Mouse (Mus musculus): ENCODE results near the gene Nrn1l. TPM values are rescaled to one million over a fixed set of nuclear protein-coding genes. Genes with fewer than 3 reads are reported as not detected.

The Nrn1l gene
- polyA plus RNA-seq, 2 experiments: 0.45 to 2.2 TPM

- WGBS: 22% methylated on average over 15 of the region's 15 CpGs
Measured at GRCm38 (mm10) chr8:105856168-105856835, 37.1 kb upstream of the Nrn1l start.

DNA sequence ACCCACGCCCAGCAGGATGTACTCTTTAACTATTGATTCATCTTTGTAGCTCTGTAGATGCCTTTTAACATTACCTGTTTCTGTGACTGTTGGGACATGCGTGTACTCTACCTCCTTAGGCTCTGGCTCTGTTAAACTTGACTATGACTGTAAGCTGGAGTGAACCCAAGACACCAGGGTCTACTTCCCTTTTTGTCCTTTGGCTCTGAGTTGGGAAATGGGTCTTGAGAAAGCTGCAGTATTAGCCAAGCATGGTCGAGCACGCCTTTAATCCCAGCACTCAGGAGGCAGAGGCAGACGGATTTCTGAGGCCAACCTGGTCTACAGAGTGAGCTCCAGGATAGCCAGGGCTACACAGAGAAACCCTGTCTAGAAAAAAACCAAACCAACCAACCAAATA is 34.9 kb upstream of the Nrn1l start:
- Histone ChIP-seq H3K9ac (ENCODE audit: low read depth, low read length, severe bottlenecking) (no peak overlapping the region), H3K4me1 (ENCODE audit: control insufficient read depth, insufficient read depth, low read length) (peaks cover 38% of the 10 kb centered on the region), H3K27ac (replicated peaks; ENCODE audit: low read depth, low read length) (no peak overlapping the region), H3K36me3 (ENCODE audit: control insufficient read depth, insufficient read depth, low read length) (0 out of 2 replicates have a peak, but pooled peaks cover 8% of the 10 kb centered on the region), H3K27me3 (ENCODE audit: control insufficient read depth, insufficient read depth, low read length) (no peaks in the 10 kb centered on the region), H3K9me3 (ENCODE audit: control insufficient read depth, low read length) (no peaks in the 10 kb centered on the region), H3K4me3 (replicated peaks; ENCODE audit: low read length) (no peak overlapping the region), H3K4me2 (replicated peaks; ENCODE audit: low read depth, low read length, severe bottlenecking) (no peak overlapping the region)
- WGBS: 84% methylated on average over 5 of the region's 5 CpGs
- no peak for TF ChIP-seq POLR2A (IDR thresholded peaks at IDR 0.05; ENCODE audit: borderline replicate concordance, extremely low read depth, insufficient read depth, insufficient read length)
- ATAC-seq (ENCODE audit: low FRiP score, low read depth) (no peak), DNase-seq (ENCODE audit: low spot score) (no peak)

More at GRCm38 (mm10) chr8:105856168-105856835, 37.1 kb upstream of the Nrn1l start:
- peak overlapping the region; percentile 96 for H3K4me2 ChIP-seq (replicated peaks; ENCODE audit: low read depth, low read length, severe bottlenecking)
- H3K27ac ChIP-seq (replicated peaks; ENCODE audit: low read depth, low read length): peak overlapping the region; percentile 85; the same call in 1 of the 2 replicates
- H3K9me3 ChIP-seq (ENCODE audit: control insufficient read depth, low read length): no peaks in the 10 kb centered on the region
- H3K4me1 ChIP-seq (ENCODE audit: control insufficient read depth, insufficient read depth, low read length): peaks cover 29% of the 10 kb centered on the region
- H3K27me3 ChIP-seq (ENCODE audit: control insufficient read depth, insufficient read depth, low read length): no peaks in the 10 kb centered on the region
- H3K36me3 ChIP-seq (ENCODE audit: control insufficient read depth, insufficient read depth, low read length): 0 out of 2 replicates have a peak, but pooled peaks cover 5% of the 10 kb centered on the region
- no peak for DNase-seq (ENCODE audit: low spot score)
- no peak for TF ChIP-seq POLR2A (IDR thresholded peaks at IDR 0.05; ENCODE audit: borderline replicate concordance, extremely low read depth, insufficient read depth, insufficient read length)
- peak overlapping the region; percentile 78 for H3K9ac ChIP-seq (ENCODE audit: low read depth, low read length, severe bottlenecking)
- peak overlapping the region; percentile 79 for H3K4me3 ChIP-seq (replicated peaks; ENCODE audit: low read length)
- ATAC-seq (ENCODE audit: low FRiP score, low read depth): no peak

DNA sequence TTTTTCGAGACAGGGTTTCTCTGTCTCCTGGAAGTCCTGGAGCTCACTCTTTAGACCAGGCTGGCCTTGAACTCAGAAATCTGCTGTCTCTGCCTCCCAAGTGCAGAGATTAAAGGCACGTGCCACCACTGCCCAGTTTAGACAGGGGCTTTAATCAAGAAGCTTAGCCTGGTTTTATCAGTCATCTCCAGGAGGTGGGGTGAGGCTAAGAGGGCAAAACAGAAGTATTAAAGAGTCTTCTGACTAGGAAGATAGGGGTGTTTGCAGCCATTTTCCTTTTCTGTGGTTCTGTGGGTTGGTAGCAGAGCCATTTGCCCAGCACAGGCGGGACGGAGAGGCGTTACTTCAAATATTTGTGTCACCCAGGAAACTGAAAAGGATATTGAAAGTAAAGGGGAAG is 34.1 kb upstream of the Nrn1l start:
- Histone ChIP-seq H3K4me1 (ENCODE audit: control insufficient read depth, insufficient read depth, low read length) (peaks cover 38% of the 10 kb centered on the region), H3K27ac (replicated peaks; ENCODE audit: low read depth, low read length) (peak overlapping the region; percentile 84; the same call in 1 of the 2 replicates), H3K36me3 (ENCODE audit: control insufficient read depth, insufficient read depth, low read length) (peaks cover 12% of the 10 kb centered on the region; the same call in 1 of the 2 replicates), H3K27me3 (ENCODE audit: control insufficient read depth, insufficient read depth, low read length) (no peaks in the 10 kb centered on the region), H3K4me3 (replicated peaks; ENCODE audit: low read length) (no peak overlapping the region), H3K4me2 (replicated peaks; ENCODE audit: low read depth, low read length, severe bottlenecking) (peak overlapping the region; percentile 53), H3K9me3 (ENCODE audit: control insufficient read depth, low read length) (no peaks in the 10 kb centered on the region), H3K9ac (ENCODE audit: low read depth, low read length, severe bottlenecking) (no peak overlapping the region)
- no peak for DNase-seq (ENCODE audit: low spot score)
- WGBS: 78% methylated on average over 5 of the region's 5 CpGs
- ATAC-seq (ENCODE audit: low FRiP score, low read depth): no peak
- no peak for TF ChIP-seq POLR2A (IDR thresholded peaks at IDR 0.05; ENCODE audit: borderline replicate concordance, extremely low read depth, insufficient read depth, insufficient read length)

- H3K9ac ChIP-seq (ENCODE audit: low read depth, low read length, severe bottlenecking): peak within 1 kb of the TSS; percentile 90
- peak within 1 kb of the TSS; percentile 75 for H3K4me2 ChIP-seq (replicated peaks; ENCODE audit: low read depth, low read length, severe bottlenecking)
- peak; percentile 73; the same call in 1 of the 2 replicates for TF ChIP-seq POLR2A (IDR thresholded peaks at IDR 0.05; ENCODE audit: borderline replicate concordance, extremely low read depth, insufficient read depth, insufficient read length)
- H3K4me1 ChIP-seq (ENCODE audit: control insufficient read depth, insufficient read depth, low read length): peaks cover 38% of the 10 kb centered on the region
- peak within 1 kb of the TSS; percentile 91 for H3K4me3 ChIP-seq (replicated peaks; ENCODE audit: low read length)
- H3K27me3 ChIP-seq (ENCODE audit: control insufficient read depth, insufficient read depth, low read length): no peaks in the 10 kb centered on the region
- H3K36me3 ChIP-seq (ENCODE audit: control insufficient read depth, insufficient read depth, low read length): peaks cover 15% of the 10 kb centered on the region; the same call in 1 of the 2 replicates
- under 1% methylated on average over 54 of the region's 59 CpGs for WGBS
- no peaks in the 10 kb centered on the region for H3K9me3 ChIP-seq (ENCODE audit: control insufficient read depth, low read length)
- peak; percentile 99 for DNase-seq (ENCODE audit: low spot score)
- H3K27ac ChIP-seq (replicated peaks; ENCODE audit: low read depth, low read length): peak within 1 kb of the TSS; percentile 86
- ATAC-seq (ENCODE audit: low FRiP score, low read depth): peak; percentile 97
Measured at GRCm38 (mm10) chr8:105860143-105860981, 33.0 kb upstream of the Nrn1l start, which contains the start of gene Nutf2. TSS of gene Nutf2 (plus strand) at chr8:105860580.

- Histone ChIP-seq H3K36me3 (ENCODE audit: control insufficient read depth, insufficient read depth, low read length) (peaks cover 30% of the 10 kb centered on the region), H3K27me3 (ENCODE audit: control insufficient read depth, insufficient read depth, low read length) (no peaks in the 10 kb centered on the region), H3K9me3 (ENCODE audit: control insufficient read depth, low read length) (no peaks in the 10 kb centered on the region), H3K4me3 (replicated peaks; ENCODE audit: low read length) (peak overlapping the region; percentile 91), H3K27ac (replicated peaks; ENCODE audit: low read depth, low read length) (no peak overlapping the region), H3K9ac (ENCODE audit: low read depth, low read length, severe bottlenecking) (peak overlapping the region; percentile 90), H3K4me2 (replicated peaks; ENCODE audit: low read depth, low read length, severe bottlenecking) (peak overlapping the region; percentile 75), H3K4me1 (ENCODE audit: control insufficient read depth, insufficient read depth, low read length) (peaks cover 28% of the 10 kb centered on the region)
- DNase-seq (ENCODE audit: low spot score) (peak; percentile 48), ATAC-seq (ENCODE audit: low FRiP score, low read depth) (no peak)
- WGBS: 10% methylated on average over 1 of the region's 1 CpGs
- no peak for TF ChIP-seq POLR2A (IDR thresholded peaks at IDR 0.05; ENCODE audit: borderline replicate concordance, extremely low read depth, insufficient read depth, insufficient read length)
Measured at GRCm38 (mm10) chr8:105861951-105862350, 31.4 kb upstream of the Nrn1l start.
